Mouse (Mus musculus) liver, adult 2 months (tissue): Measurements from ENCODE around the gene Dync1li1. TPM values are rescaled to one million over a fixed set of nuclear protein-coding genes. Genes with fewer than 3 reads are reported as not detected.

Source experiments
- DNase-seq: peaks from one replicate; pipeline ENCODE4 v3.0.0-alpha.2; 2011; ENCODE audit warnings: low read depth, low spot score; ENCODE audit errors: extremely low read depth
- H3K27ac ChIP-seq: fragments of 200-500 bp; replicated peaks from 2 replicates; pipeline ENCODE4 v1.5.1; 2012; ENCODE audit warnings: low read depth, mild to moderate bottlenecking, control low read depth, inconsistent platforms, low read length; ENCODE audit not compliant: insufficient read depth
- H3K27me3 ChIP-seq: fragments of 200-500 bp; 2 replicates; pipeline ENCODE4 v1.6.1; 2012; ENCODE audit warnings: mild to moderate bottlenecking, moderate library complexity, low read length, inconsistent platforms; ENCODE audit not compliant: control insufficient read depth, insufficient read depth
- H3K36me3 ChIP-seq: fragments of 200-500 bp; 2 replicates; pipeline ENCODE4 v1.6.1; 2012; ENCODE audit warnings: low read length, inconsistent platforms; ENCODE audit not compliant: control insufficient read depth, insufficient read depth
- H3K4me1 ChIP-seq: fragments of 200-500 bp; 2 replicates; pipeline ENCODE4 v1.6.1; 2011; ENCODE audit warnings: low read length; ENCODE audit not compliant: control insufficient read depth, insufficient read depth
- H3K4me3 ChIP-seq: fragments of 200-500 bp; 2 replicates; pipeline ENCODE4 v1.5.1; 2011; ENCODE audit warnings: low read depth, mild to moderate bottlenecking, control low read depth, low read length, moderate library complexity; ENCODE audit not compliant: insufficient read depth
- H3K79me2 ChIP-seq: fragments of 200-500 bp; 2 replicates; pipeline ENCODE4 v1.6.1; 2012; ENCODE audit warnings: inconsistent platforms, mild to moderate bottlenecking, low read length, moderate library complexity; ENCODE audit not compliant: control insufficient read depth, insufficient read depth
- H3K9ac ChIP-seq: fragments of 200-500 bp; 2 replicates; pipeline ENCODE4 v1.6.1; 2012; ENCODE audit warnings: low read depth, mild to moderate bottlenecking, control low read depth, inconsistent platforms, low read length
- CTCF ChIP-seq: fragments of 200-500 bp; IDR thresholded peaks from 2 replicates; pipeline ENCODE4 v1.5.1; 2011; ENCODE audit warnings: low read depth, low read length, control low read depth
- POLR2A ChIP-seq: fragments of 200-500 bp; IDR thresholded peaks from 2 replicates; pipeline ENCODE4 v1.6.1; 2011; ENCODE audit warnings: low read length, control low read depth; ENCODE audit not compliant: insufficient read depth; ENCODE audit errors: extremely low read depth
- WGBS: fragments of 180-500 bp; shearing (Covaris S2); methylation state at CpG from one replicate; pipeline ENCODE4 v1.1.7; 2018; 5-methylcytosine and 5-hydroxymethylcytosine counted together
- polyA plus RNA-seq: library from polyadenylated mRNA; depleted of rRNA; stranded (reverse); fragments of >200 nt; gene quantifications from 2 replicates; pipeline ENCODE4 v1.2.3, GENCODE M21; 2012
- total RNA-seq: library from RNA; depleted of rRNA; stranded (reverse); fragments of >200 nt; gene quantifications from 2 replicates; pipeline ENCODE4 v1.2.3, GENCODE M21; 2014

The Dync1li1 gene
- total and polyA plus RNA-seq, 2 experiments = 4.5 to 16.1 TPM

- H3K36me3 ChIP-seq = no peaks in the 10 kb centered on the region
- H3K9ac ChIP-seq = no peak overlapping the region
- no peaks in the 10 kb centered on the region for H3K4me1 ChIP-seq
- DNase-seq = no peak
- H3K4me3 ChIP-seq = no peak overlapping the region
- TF ChIP-seq POLR2A (no peak), CTCF (no peak)
- no peaks in the 10 kb centered on the region for H3K79me2 ChIP-seq
- 93% methylated on average over 6 of the region's 6 CpGs for WGBS
- H3K27ac ChIP-seq = no peak overlapping the region
- H3K27me3 ChIP-seq = no peaks in the 10 kb centered on the region
These were observed 28.1 kb upstream of the Dync1li1 start for GRCm38 (mm10) chr9:114660506-114660905.

DNA sequence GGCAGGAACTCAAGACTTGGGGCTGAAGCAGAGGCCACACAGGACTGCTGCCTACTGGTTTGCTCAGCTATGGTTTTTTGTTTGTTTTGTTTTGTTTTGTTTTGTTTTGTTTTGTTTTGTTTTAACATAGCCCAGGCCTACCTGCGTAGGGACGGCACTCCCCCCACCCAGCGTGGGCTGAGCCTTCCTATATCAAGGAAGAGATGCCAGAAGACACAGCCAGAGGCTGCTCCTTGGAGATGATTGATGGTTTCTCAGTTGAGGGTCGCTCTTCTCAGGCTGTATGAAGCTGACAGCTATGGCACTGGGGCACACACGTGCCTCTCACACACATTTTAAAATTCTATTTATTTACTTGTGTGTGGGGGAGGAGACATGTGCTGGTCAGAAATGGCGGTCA is 27.6 kb upstream of the Dync1li1 start:
- H3K27me3 ChIP-seq = no peaks in the 10 kb centered on the region
- TF ChIP-seq CTCF (no peak), POLR2A (no peak)
- 82% methylated on average over 6 of the region's 6 CpGs for WGBS
- H3K27ac ChIP-seq = no peak overlapping the region
- H3K9ac ChIP-seq = no peak overlapping the region
- no peak overlapping the region for H3K4me3 ChIP-seq
- no peaks in the 10 kb centered on the region for H3K36me3 ChIP-seq
- DNase-seq = no peak
- H3K79me2 ChIP-seq = no peaks in the 10 kb centered on the region
- H3K4me1 ChIP-seq = no peaks in the 10 kb centered on the region

- Histone ChIP-seq H3K4me1 (no peaks in the 10 kb centered on the region), H3K4me3 (no peak overlapping the region), H3K9ac (no peak overlapping the region), H3K27me3 (no peaks in the 10 kb centered on the region), H3K36me3 (no peaks in the 10 kb centered on the region), H3K79me2 (no peaks in the 10 kb centered on the region), H3K27ac (no peak overlapping the region)
- 12% methylated on average over 7 of the region's 7 CpGs for WGBS
- no peak for TF ChIP-seq POLR2A
- peak; percentile 65 for DNase-seq
These were observed 26.6 kb upstream of the Dync1li1 start for GRCm38 (mm10) chr9:114661991-114662390.

- no peak overlapping the region for H3K4me3 ChIP-seq
- H3K4me1 ChIP-seq = no peaks in the 10 kb centered on the region
- no peak for DNase-seq
- TF ChIP-seq CTCF = no peak
- TF ChIP-seq POLR2A = no peak
- 88% methylated on average over 11 of the region's 11 CpGs for WGBS
- no peaks in the 10 kb centered on the region for H3K36me3 ChIP-seq
- H3K79me2 ChIP-seq = no peaks in the 10 kb centered on the region
- no peaks in the 10 kb centered on the region for H3K27me3 ChIP-seq
- no peak overlapping the region for H3K9ac ChIP-seq
- H3K27ac ChIP-seq = no peak overlapping the region
These were observed 24.8 kb upstream of the Dync1li1 start for GRCm38 (mm10) chr9:114663782-114664181.

DNA sequence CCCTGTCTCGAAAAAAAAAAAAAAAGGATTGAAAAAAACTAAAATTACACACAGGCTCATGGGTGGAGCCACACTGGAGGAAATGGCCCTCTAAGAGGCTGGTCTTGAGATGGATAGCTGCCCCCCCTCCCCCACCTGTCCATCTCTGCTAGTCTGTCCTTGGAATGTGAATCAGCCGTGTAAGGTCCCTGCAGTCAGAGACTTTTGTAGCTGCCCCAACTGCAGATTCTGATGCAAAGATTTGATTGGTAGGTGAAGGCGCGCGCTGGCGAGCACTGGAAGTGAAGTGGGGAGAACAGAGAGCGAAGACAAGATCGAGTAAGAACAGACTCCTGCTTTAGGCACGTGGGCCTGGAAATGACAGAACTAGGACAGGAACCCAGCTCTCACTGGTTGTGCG is 21.7 kb upstream of the Dync1li1 start:
- no peak overlapping the region for H3K27ac ChIP-seq
- WGBS = 90% methylated on average over 10 of the region's 10 CpGs
- no peak for TF ChIP-seq CTCF
- TF ChIP-seq POLR2A = no peak

GRCm38 (mm10) chr9:114668047-114668446 is 20.5 kb upstream of the Dync1li1 start:
- Histone ChIP-seq H3K4me3 (no peak overlapping the region), H3K4me1 (peaks cover 2% of the 10 kb centered on the region; the same call in 1 of the 2 replicates), H3K27ac (no peak overlapping the region), H3K79me2 (no peaks in the 10 kb centered on the region), H3K36me3 (no peaks in the 10 kb centered on the region), H3K27me3 (no peaks in the 10 kb centered on the region), H3K9ac (no peak overlapping the region)
- 76% methylated on average over 4 of the region's 4 CpGs for WGBS
- TF ChIP-seq POLR2A = no peak
- no peak for TF ChIP-seq CTCF
- DNase-seq = no peak

More for the DNA sequence above, 21.7 kb upstream of the Dync1li1 start:
- H3K4me3 ChIP-seq = no peak overlapping the region
- no peaks in the 10 kb centered on the region for H3K36me3 ChIP-seq
- no peak for DNase-seq
- no peak overlapping the region for H3K9ac ChIP-seq
- no peaks in the 10 kb centered on the region for H3K27me3 ChIP-seq
- H3K79me2 ChIP-seq = no peaks in the 10 kb centered on the region
- no peaks in the 10 kb centered on the region for H3K4me1 ChIP-seq
